Mouse (Mus musculus): ENCODE results near the gene Bbs7.
"Not testable (repeated sequence)": the region's sequence is repeated elsewhere in the genome, so short reads cannot be mapped to it uniquely, and the experiment has no call there.

Gene Bbs7

DNA sequence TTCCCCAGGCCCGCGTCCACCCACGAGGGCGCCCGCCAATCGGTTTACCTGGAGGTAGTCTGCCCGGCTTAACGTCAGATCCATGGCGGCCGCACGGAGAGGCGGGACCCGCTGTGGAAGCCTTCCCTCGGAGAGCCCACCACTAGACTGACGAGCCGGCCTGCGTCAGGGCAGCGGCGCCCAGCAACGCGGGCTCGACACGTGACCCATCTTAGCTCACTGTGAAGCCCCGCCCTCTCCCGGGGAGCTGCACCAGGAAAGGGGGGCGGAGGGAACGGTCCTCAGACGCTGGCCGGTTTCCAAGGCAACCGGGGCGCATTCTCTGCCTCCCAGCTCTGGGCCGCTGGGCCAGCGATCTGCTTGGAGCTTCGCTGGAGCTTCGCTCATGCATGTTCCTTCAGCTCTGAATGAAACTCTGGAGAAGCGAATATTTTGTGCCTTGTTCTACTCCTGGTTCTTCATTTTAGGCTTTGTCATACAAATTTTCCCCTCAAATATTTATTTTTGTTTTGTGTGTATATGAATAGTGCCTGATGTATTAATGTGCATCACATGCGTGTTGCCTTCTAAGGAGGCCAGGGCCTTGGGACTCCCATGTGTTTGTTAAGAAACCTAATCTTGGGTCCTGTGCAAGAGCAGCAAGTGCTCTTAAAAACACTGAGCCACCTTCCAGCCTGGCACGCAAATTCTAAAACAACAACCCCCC lies at the start of gene Bbs7:
Gene Bbs7, minus strand, starts transcription at position 276 of the 706 bp plus-strand sequence.
- DNase-seq (ENCODE audit: low spot score in 2 of 2), result peak; percentile 74 to 79

DNA sequence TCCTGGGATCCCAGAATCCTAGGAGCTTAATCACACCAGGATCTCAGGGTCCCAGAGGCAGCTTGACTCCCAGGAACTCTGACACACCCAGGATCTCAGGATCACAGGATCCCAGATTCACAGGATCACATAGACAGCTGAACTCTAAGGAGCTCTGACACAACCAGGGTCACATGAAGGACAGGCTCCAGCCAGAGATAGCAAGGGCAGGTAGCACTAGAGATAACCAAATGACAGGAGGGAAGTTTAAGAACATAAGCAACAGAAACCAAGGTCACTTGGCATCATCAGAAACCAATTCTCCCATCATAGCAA lies 31.9 kb upstream of the Bbs7 start:
- not testable (repeated sequence) for DNase-seq (ENCODE audit: low spot score in 2 of 2)

DNA sequence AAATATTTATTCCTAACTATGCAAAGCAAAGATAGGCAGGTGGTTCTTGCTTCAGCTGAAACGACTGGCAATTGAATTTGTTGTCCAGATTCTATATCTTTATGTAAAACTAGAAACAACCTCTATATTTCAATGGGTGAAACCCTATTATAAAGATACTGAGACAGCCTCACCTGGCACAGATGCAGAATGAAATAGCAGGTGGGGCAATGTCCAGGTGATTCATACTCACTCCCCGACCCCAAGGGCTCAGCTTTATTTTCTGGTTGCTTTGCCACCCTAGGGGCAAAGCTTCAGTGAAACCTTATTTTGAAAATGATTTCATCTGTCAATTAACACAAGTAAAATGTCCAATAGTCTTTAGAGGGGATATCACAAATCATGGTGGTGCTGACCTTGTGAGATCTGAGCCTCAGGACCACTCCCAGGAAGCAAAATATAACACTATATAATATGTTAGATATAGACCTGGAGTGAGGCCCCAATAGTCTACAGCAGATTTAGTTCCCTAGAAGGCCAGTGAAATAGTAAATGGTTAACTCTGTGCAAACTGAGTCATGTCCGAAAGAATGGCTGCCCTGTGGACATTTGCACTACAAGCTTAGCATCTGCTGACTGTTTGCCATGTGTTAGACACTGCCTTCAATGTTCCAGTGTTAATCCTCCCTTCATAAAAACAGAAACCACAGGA lies 31.4 kb upstream of the Bbs7 start:
- no peak for DNase-seq (ENCODE audit: low spot score in 2 of 2)

GRCm38 (mm10) chr3:36643354-36643753 lies 30.1 kb upstream of the Bbs7 start:
- no peak for DNase-seq (ENCODE audit: low spot score in 2 of 2)

- DNase-seq (ENCODE audit: low spot score in 2 of 2), result no peak
Measured at GRCm38 (mm10) chr3:36642736-36643135, 29.5 kb upstream of the Bbs7 start.

GRCm38 (mm10) chr3:36640787-36641186 lies 27.5 kb upstream of the Bbs7 start:
- no peak for DNase-seq (ENCODE audit: low spot score in 2 of 2)

DNA sequence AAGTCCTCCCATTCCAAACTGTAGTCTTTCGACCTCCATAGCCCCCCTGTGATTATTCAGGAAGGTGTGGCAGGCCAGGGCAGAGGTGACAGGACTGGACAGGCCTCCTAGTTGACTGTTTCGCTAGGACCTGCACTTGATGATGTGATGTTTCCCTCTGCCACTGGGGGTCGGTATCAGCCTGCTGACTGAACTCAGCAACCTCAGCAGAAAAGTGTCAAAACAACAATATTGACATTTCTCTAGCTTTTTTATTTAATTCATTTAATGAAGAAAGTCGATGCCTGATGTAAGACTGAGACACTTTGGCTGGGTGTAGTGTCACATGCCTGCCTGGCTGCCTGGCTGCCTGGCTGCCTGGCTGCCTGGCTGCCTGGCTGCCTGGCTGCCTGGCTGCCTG lies 22.2 kb upstream of the Bbs7 start:
- no peak for DNase-seq (ENCODE audit: low spot score in 2 of 2)

GRCm38 (mm10) chr3:36626803-36627202 lies 13.5 kb upstream of the Bbs7 start:
- no peak for DNase-seq (ENCODE audit: low spot score in 2 of 2)

GRCm38 (mm10) chr3:36618181-36618580 lies 4.9 kb upstream of the Bbs7 start:
- DNase-seq (ENCODE audit: low spot score in 2 of 2), result no peak

DNA sequence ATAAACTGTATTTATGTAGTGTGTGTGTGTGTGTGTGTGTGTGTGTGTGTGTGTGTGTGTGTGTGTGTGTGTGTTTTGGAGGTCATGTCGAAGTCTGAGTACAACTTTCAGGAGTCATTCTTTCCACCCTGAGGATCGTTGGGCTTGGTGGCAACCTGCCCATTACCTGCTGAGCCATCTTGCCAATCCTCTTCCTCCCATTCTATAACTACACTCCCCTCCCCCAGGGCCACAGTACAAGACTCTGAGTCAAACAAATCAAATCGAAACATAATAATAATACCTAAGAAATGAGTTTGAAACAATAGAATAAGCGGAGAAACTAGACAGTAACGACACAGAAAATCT lies 605 bp upstream of the Bbs7 start:
- DNase-seq (ENCODE audit: low spot score in 2 of 2), result no peak

DNA sequence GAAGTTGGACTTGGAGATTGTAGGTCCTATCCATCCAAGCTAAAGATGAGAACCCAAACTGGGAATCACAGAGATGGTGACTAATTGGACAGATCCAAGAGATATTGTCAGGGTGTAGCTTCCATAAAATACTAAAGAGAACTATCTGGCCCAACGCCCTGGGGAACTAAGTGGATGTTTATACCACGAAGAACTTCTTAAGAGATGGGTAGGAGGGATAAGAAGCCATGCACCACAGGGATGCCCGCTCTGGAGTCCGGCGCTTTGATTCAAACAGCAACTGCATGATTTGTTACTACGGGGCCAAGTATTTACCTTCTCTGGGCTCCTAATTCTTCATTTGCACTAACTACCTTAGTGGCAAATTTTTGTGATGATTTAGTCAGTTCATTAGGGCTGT lies 590 bp downstream of the Bbs7 start:
- DNase-seq (ENCODE audit: low spot score in 2 of 2), result no peak

GRCm38 (mm10) chr3:36605894-36606783 lies 7.1 kb downstream of the Bbs7 start:
- no peak for DNase-seq (ENCODE audit: low spot score in 2 of 2)

- DNase-seq (ENCODE audit: low spot score in 2 of 2), result not testable (repeated sequence)
Measured at GRCm38 (mm10) chr3:36599773-36600172, 13.5 kb downstream of the Bbs7 start.

GRCm38 (mm10) chr3:36598811-36599210 lies 14.5 kb downstream of the Bbs7 start:
- DNase-seq (ENCODE audit: low spot score in 2 of 2), result no peak

- peak; percentile 94 to 97 for DNase-seq (ENCODE audit: low spot score in 2 of 2)
Measured at GRCm38 (mm10) chr3:36571827-36572378, 41.4 kb downstream of the Bbs7 start, which contains the start of gene Ccna2. Gene Ccna2, minus strand, starts transcription at chr3:36572150.

DNA sequence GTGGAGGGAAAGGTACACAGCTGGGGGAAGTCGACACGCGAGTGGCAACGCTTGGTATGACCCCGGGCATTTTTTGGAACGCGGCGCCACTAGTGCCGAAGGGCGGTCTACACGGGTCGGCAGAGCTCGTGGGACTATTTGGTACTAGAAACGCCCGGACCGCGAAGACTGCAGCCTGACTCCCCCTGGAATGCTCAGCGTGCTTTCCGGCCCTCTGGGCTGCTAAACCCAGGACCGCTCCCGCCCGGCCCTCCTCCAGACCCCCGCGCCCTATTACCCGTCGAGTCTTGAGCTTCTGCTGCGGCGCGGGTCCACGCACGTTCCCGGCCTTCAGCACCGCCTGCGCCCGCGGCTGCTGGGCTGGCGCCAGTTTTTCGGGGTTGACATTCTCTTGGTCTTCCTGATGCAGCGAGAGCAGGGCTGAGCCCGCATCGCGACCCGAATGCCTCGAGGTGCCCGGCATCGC lies 41.9 kb downstream of the Bbs7 start:
- no peak for DNase-seq (ENCODE audit: low spot score in 2 of 2)

DNA sequence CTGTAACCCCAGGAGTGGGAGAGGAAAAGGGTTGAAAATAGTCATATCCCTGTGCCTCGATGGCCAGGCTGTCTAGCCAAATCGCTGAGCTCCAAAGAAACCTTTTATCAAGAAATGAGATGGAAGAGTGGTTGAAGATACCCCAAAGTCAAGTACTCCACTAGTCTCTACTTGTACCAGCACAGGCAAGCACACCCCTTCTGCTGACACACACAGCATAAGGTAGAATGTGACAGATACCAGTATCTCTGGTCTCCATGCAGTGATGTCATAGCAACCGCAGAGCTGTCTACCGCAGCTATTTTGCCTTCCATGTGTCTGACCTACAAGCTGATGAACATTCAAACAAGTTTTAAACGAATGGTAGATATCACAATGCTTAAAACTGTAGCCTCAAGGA lies 43.4 kb downstream of the Bbs7 start:
- DNase-seq (ENCODE audit: low spot score in 2 of 2), result no peak

DNA sequence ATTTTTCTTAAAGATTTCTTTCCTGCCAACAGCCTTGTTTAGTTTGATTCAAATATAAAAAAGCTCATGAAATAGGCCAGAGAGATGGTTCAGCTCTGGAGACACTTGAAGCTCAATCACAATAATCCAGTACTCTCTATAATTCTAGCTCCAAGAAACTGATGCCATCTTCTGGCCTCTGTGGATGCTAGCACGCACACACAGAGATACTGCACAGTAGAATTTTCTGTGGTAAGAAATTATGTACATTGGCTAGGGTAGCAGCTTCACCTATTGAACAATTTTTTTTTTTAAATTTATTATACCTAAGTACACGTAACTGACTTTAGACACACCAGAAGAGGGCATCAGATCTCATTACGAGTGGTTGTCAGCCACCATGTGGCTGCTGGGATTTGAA lies 49.6 kb downstream of the Bbs7 start:
- no peak for DNase-seq (ENCODE audit: low spot score in 2 of 2)

DNA sequence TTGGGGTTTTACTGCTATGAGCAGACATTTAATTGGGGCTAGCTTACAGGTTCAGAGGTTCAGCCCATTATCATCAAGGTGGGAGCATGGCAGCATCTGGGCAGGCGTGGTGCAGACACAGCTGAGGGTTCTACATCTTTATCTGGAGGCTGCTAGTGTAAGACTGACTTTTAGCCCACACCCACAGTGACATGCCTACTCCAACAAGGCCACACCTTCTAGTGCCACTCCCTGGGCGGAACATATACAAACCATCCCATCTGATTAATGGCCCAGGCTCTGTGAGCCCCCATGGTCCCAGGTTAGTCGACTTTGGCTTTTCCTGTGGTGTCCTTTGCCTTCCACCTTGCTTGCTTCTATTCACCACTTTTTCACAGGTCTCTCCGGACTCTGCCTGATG lies 53.7 kb downstream of the Bbs7 start:
- no peak for DNase-seq (ENCODE audit: low spot score in 2 of 2)

DNA sequence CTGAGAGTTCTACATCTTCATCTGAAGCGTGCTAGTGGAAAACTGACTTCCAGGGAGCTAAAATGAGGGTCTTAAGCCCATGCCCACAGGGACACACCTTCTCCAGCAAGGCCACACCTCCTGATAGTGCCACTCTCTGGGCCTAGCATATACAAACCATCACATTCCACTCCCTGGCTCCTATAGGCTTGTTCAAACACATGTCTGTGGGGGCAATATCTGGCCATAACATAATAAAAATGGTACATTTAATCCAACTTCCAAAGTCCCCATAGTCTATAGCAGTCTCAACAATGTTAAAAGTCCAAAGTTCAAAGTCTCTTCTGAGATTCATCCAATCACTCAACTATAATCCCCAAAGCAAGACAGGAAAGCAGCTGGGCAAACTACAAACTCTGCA lies 55.7 kb downstream of the Bbs7 start:
- DNase-seq (ENCODE audit: low spot score in 2 of 2), result no peak

DNA sequence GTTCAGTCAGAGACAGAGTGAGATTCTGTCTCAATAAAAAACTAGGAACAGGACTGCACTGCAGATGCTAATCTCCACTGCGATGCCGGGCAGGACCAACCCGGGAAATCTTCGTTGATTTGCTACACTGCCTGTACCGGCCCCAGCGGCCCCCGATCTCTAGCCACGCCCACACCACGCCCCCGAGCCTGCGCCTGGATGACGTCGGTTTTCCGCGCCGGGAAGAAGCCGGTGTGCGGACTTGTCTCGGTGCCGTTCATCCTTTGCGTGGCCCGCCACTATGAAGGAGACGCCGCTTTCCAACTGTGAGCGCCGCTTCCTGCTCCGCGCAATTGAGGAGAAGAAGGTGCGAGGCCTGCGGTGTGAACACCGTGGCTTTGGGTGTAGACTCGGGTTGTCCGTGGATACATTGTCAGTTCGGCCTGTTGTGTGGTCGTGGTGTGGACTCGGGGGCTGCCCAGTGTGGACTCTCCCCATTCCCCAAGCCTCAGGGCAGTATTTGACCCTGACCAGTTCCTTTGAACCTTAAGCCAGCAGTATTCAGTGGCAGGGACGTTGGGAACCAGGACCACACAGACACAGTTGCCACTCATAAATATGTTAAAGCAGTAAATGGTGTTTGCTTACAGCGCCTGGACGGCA lies 60.8 kb downstream of the Bbs7 start, which contains the start of gene Exosc9:
Gene Exosc9, plus strand, starts transcription at position 201 of the 642 bp plus-strand sequence.
- peak; percentile 91 to 98 for DNase-seq (ENCODE audit: low spot score in 2 of 2)
